8 mouse cellular contexts compared by ENCODE assay signal in the genomic region with DNA sequence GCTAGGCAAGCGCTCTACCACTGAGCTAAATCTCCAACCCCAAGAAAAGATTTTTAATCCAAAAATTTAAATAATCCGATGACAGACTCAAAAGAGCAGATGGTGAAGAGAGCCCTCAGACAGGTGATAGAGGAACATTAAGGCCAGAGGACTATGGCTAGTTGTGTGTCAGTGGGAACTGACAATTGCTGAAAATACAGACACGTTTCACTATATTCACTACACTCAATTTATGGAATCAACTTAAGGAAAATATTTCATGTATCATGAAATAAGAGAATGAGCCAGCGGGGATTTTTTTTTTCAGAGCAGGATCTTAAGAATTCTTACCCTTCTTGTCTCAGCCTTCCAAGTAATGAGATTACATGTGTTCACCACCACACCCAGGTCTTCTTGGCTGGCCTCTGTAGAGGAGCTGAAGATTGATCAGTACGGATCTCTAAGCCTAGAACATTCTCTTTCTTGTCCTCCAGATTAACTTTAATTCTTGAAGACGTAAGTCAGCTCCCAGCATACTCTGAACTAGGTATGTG. TPM values are rescaled to one million over a fixed set of nuclear protein-coding genes. Genes with fewer than 3 reads are reported as not detected.
DNase-seq lines count a peak whose midpoint lies in the region; ATAC-seq and TF ChIP-seq lines count a peak whose summit lies in the region.

No protein-coding gene starts in this region.

- peak overlapping the region; percentile 97; the same call in 1 of the 2 replicates for H3K9ac ChIP-seq in intestine, postnatal 0 days (ENCODE audit: low read depth, low read length)
- H3K9ac ChIP-seq in neural tube, embryonic 15.5 days (replicated peaks): peak overlapping the region; percentile 100

- no peak for TF ChIP-seq POLR2A in lung, adult 2 months (IDR thresholded peaks at IDR 0.05; ENCODE audit: borderline replicate concordance, extremely low read depth, low read depth, low read length)

- peak overlapping the region; percentile 66 for H3K4me2 ChIP-seq in intestine, postnatal 0 days (replicated peaks; ENCODE audit: low read depth)
- peak overlapping the region; percentile 78 for H3K4me2 ChIP-seq in neural tube, embryonic 15.5 days

- 28% methylated on average over 6 of the region's 6 CpGs for WGBS in lung, adult 2 months
- WGBS in embryonic facial prominence, embryonic 10.5 days: 57% methylated on average over 6 of the region's 6 CpGs
- 33% methylated on average over 6 of the region's 6 CpGs for WGBS in intestine, postnatal 0 days
- 51% methylated on average over 6 of the region's 6 CpGs for WGBS in neural tube, embryonic 15.5 days

- ATAC-seq in intestine, postnatal 0 days: no peak
- no peak for ATAC-seq in neural tube, embryonic 15.5 days (ENCODE audit: low FRiP score)
- ATAC-seq in erythroid progenitor cell, adult 5-6 weeks (replicated peaks; ENCODE audit: low FRiP score, poor library complexity, severe bottlenecking): no peak

- no peaks in the 10 kb centered on the region for H3K9me3 ChIP-seq in embryonic facial prominence, embryonic 10.5 days
- H3K9me3 ChIP-seq in intestine, postnatal 0 days (ENCODE audit: control insufficient read depth): no peaks in the 10 kb centered on the region
- no peaks in the 10 kb centered on the region for H3K9me3 ChIP-seq in neural tube, embryonic 15.5 days (replicated peaks)

- no peaks in the 10 kb centered on the region; the same call in 1 of the 2 replicates for H3K36me3 ChIP-seq in embryonic facial prominence, embryonic 10.5 days (replicated peaks)
- no peaks in the 10 kb centered on the region for H3K36me3 ChIP-seq in intestine, postnatal 0 days (ENCODE audit: control insufficient read depth, insufficient read depth)
- no peaks in the 10 kb centered on the region for H3K36me3 ChIP-seq in neural tube, embryonic 15.5 days

- H3K27ac ChIP-seq in embryonic facial prominence, embryonic 10.5 days (replicated peaks): peak overlapping the region; percentile 99
- peak overlapping the region; percentile 100 for H3K27ac ChIP-seq in intestine, postnatal 0 days (ENCODE audit: low read depth, low read length)
- H3K27ac ChIP-seq in neural tube, embryonic 15.5 days (replicated peaks): peak overlapping the region; percentile 100

- no peaks in the 10 kb centered on the region for H3K27me3 ChIP-seq in embryonic facial prominence, embryonic 10.5 days (replicated peaks; ENCODE audit: low read depth, poor library complexity, severe bottlenecking)
- H3K27me3 ChIP-seq in intestine, postnatal 0 days (replicated peaks; ENCODE audit: control insufficient read depth, insufficient read depth, low read length): no peaks in the 10 kb centered on the region
- no peaks in the 10 kb centered on the region for H3K27me3 ChIP-seq in neural tube, embryonic 15.5 days (replicated peaks)

- peaks cover 16% of the 10 kb centered on the region for H3K4me1 ChIP-seq in lung, adult 2 months (ENCODE audit: control insufficient read depth, insufficient read depth, low read length)
- peaks cover 26% of the 10 kb centered on the region for H3K4me1 ChIP-seq in embryonic facial prominence, embryonic 10.5 days
- peaks cover 3% of the 10 kb centered on the region; the same call in 1 of the 2 replicates for H3K4me1 ChIP-seq in intestine, postnatal 0 days (replicated peaks; ENCODE audit: control insufficient read depth, insufficient read depth, low read length)
- peaks cover 46% of the 10 kb centered on the region for H3K4me1 ChIP-seq in neural tube, embryonic 15.5 days

- no peak for TF ChIP-seq CTCF in lung, adult 2 months (IDR thresholded peaks at IDR 0.05; ENCODE audit: insufficient read depth, low read length)
- TF ChIP-seq CTCF in intestine, postnatal 0 days (IDR thresholded peaks at IDR 0.05; ENCODE audit: low read depth): no peak

- peak overlapping the region; percentile 92 for H3K4me3 ChIP-seq in lung, adult 2 months (replicated peaks; ENCODE audit: extremely low read depth, low read depth, low read length)
- H3K4me3 ChIP-seq in embryonic facial prominence, embryonic 10.5 days: peak overlapping the region; percentile 67
- peak overlapping the region; percentile 88 for H3K4me3 ChIP-seq in intestine, postnatal 0 days (ENCODE audit: low read depth, low read length)
- peak overlapping the region; percentile 96 for H3K4me3 ChIP-seq in neural tube, embryonic 15.5 days (replicated peaks)

- no peak for DNase-seq in lung, adult 2 months
- DNase-seq in lung, postnatal 10 days: no peak
- DNase-seq in embryonic facial prominence, embryonic 10.5 days (ENCODE audit: low spot score): no peak
- DNase-seq in right cerebral cortex, postnatal 10 days (ENCODE audit: low spot score in 2 of 2): no peak
- no peak for DNase-seq in cerebellum, postnatal 10 days

RNA-seq across cellular contexts. Expression of a gene that starts 0.7 kb away (rescaled TPM):
- polyA plus RNA-seq in lung, adult 2 months (2012; rRNA removed): 32.8 and 35.2 TPM in 2 replicates
- 116 and 122 TPM in 2 replicates for polyA plus RNA-seq in embryonic facial prominence, embryonic 10.5 days (2016; fragmentation: Nextera tagmentation; extraction: Ambion mirVana)
- 35.9 and 36.7 TPM in 2 replicates for polyA plus RNA-seq in intestine, postnatal 0 days (2015; fragmentation: Nextera tagmentation; extraction: Ambion mirVana)
- polyA plus RNA-seq in neural tube, embryonic 15.5 days (2015; fragmentation: Nextera tagmentation; extraction: Ambion mirVana): 73.9 and 84.4 TPM in 2 replicates
- 116 and 144 TPM in 2 replicates for total RNA-seq in erythroid progenitor cell, adult 5-6 weeks (2015; ENCODE audit: low replicate concordance)
- 61.8 and 82.5 TPM in 2 replicates for total RNA-seq in erythroid progenitor cell, adult 5-6 weeks (2017; ENCODE audit: low replicate concordance)

RNA-seq across cellular contexts. Expression of a gene that starts 35.8 kb away (rescaled TPM):
- polyA plus RNA-seq in lung, adult 2 months (2012; rRNA removed): 63.3 and 77.5 TPM in 2 replicates
- 152 and 159 TPM in 2 replicates for polyA plus RNA-seq in embryonic facial prominence, embryonic 10.5 days (2016; fragmentation: Nextera tagmentation; extraction: Ambion mirVana)
- 18.3 and 21.9 TPM in 2 replicates for polyA plus RNA-seq in intestine, postnatal 0 days (2015; fragmentation: Nextera tagmentation; extraction: Ambion mirVana)
- polyA plus RNA-seq in neural tube, embryonic 15.5 days (2015; fragmentation: Nextera tagmentation; extraction: Ambion mirVana): 100 and 101 TPM in 2 replicates
- 26.8 and 33.5 TPM in 2 replicates for total RNA-seq in erythroid progenitor cell, adult 5-6 weeks (2015; ENCODE audit: low replicate concordance)
- total RNA-seq in erythroid progenitor cell, adult 5-6 weeks (2017; ENCODE audit: low replicate concordance): 60.9 and 62.4 TPM in 2 replicates
